Mouse (Mus musculus) thymus, adult 2 months (tissue): ENCODE measurements at regions not wholly inside any gene's neighbourhood (a gene's known extent, or its start where the extent isn't known, plus 50 kb on each side); places are given as distances from the start of the nearest gene placed in this dataset.

Experiments
- DNase-seq: peaks from one replicate; pipeline ENCODE4 v3.0.0; 2021
- H3K27ac ChIP-seq: fragments of 200-500 bp; 2 replicates; pipeline ENCODE4 v1.5.1; 2012; ENCODE audit warnings: low read length, control low read depth; ENCODE audit not compliant: control insufficient read depth, insufficient read depth
- H3K27me3 ChIP-seq: fragments of 200-500 bp; 2 replicates; pipeline ENCODE4 v1.6.1; 2012; ENCODE audit warnings: mild to moderate bottlenecking, low read length, moderate library complexity, mixed read lengths; ENCODE audit not compliant: control insufficient read depth, insufficient read depth
- H3K36me3 ChIP-seq: fragments of 200-500 bp; 2 replicates; pipeline ENCODE4 v1.6.1; 2012; ENCODE audit warnings: mild to moderate bottlenecking, low read length, moderate library complexity; ENCODE audit not compliant: control insufficient read depth, insufficient read depth
- H3K4me1 ChIP-seq: fragments of 200-500 bp; replicated peaks from 2 replicates; pipeline ENCODE4 v1.6.1; 2012; ENCODE audit warnings: low read length; ENCODE audit not compliant: control insufficient read depth, insufficient read depth
- H3K4me3 ChIP-seq: fragments of 200-500 bp; 2 replicates; pipeline ENCODE4 v1.5.1; 2012; ENCODE audit warnings: mild to moderate bottlenecking, low read length, control low read depth, moderate library complexity; ENCODE audit not compliant: control insufficient read depth, insufficient read depth
- CTCF ChIP-seq: fragments of 200-500 bp; IDR thresholded peaks from 2 replicates; pipeline ENCODE4 v1.5.1; 2012; ENCODE audit warnings: mild to moderate bottlenecking, control low read depth, low read length, moderate library complexity, borderline replicate concordance; ENCODE audit not compliant: control insufficient read depth, poor library complexity, insufficient read depth; ENCODE audit errors: extremely low read depth
- POLR2A ChIP-seq: fragments of 200-500 bp; IDR thresholded peaks from 2 replicates; pipeline ENCODE4 v1.6.1; 2012; ENCODE audit warnings: mild to moderate bottlenecking, low read length, control low read depth, moderate library complexity; ENCODE audit not compliant: control insufficient read depth, poor library complexity, insufficient read depth; ENCODE audit errors: extremely low read depth
- WGBS: fragments of 180-500 bp; shearing (Covaris S2); methylation state at CpG from one replicate; pipeline ENCODE4 v1.1.7; 2018; 5-methylcytosine and 5-hydroxymethylcytosine counted together

GRCm38 (mm10) chr3:53919541-53919940 lies 55.9 kb upstream of the Ufm1 start:
- Histone ChIP-seq H3K36me3 (no peaks in the 10 kb centered on the region), H3K4me3 (no peak overlapping the region), H3K27ac (no peak overlapping the region), H3K4me1 (no peaks in the 10 kb centered on the region), H3K27me3 (no peaks in the 10 kb centered on the region)
- TF ChIP-seq CTCF (no peak), POLR2A (no peak)
- DNase-seq: no peak
- WGBS: 91% methylated on average over 3 of the region's 3 CpGs

GRCm38 (mm10) chr3:53917960-53918359 lies 54.3 kb upstream of the Ufm1 start:
- Histone ChIP-seq H3K4me1 (no peaks in the 10 kb centered on the region), H3K27me3 (no peaks in the 10 kb centered on the region), H3K36me3 (no peaks in the 10 kb centered on the region), H3K4me3 (no peak overlapping the region), H3K27ac (no peak overlapping the region)
- DNase-seq: no peak
- TF ChIP-seq POLR2A: no peak
- TF ChIP-seq CTCF: no peak
- 91% methylated on average over 3 of the region's 3 CpGs for WGBS

- Histone ChIP-seq H3K27ac (no peak overlapping the region), H3K4me3 (no peak overlapping the region), H3K36me3 (no peaks in the 10 kb centered on the region), H3K27me3 (no peaks in the 10 kb centered on the region), H3K4me1 (no peaks in the 10 kb centered on the region)
- no peak for DNase-seq
- WGBS: 95% methylated on average over 3 of the region's 3 CpGs
- TF ChIP-seq CTCF (no peak), POLR2A (no peak)
These were observed 50.5 kb upstream of the Ufm1 start for GRCm38 (mm10) chr3:53913984-53914669.
